Mouse (Mus musculus): ENCODE measurements at regions not wholly inside any gene's neighbourhood (a gene's known extent, or its start where the extent isn't known, plus 50 kb on each side); places are given as distances from the start of the nearest gene placed in this dataset.

DNA sequence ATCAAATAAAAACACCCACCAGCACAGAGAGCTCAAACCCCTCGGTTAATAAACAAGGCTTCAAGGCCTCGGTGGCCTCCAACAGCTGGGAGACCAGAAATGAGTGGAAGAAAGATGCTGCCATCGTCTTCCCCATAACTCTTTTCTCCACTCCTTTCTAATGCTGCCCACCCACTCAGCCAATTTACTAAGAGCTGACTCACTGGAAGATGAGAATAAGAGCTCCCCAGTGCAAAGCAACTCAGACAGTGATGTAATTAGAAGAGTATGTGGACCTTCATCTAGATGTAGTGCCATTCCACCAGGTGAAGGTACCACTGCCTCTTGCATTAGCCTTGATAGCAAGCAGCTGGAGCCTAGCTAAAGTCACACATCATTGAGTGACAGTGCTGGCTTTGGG is 301.1 kb downstream of the Prr30 start:
- Histone ChIP-seq H3K4me1 (ENCODE audit: control insufficient read depth, insufficient read depth, low read length) (peaks cover 4% of the 10 kb centered on the region), H3K4me3 (ENCODE audit: insufficient read depth, low read length) (no peak overlapping the region), H3K27ac (ENCODE audit: insufficient read depth, low read length) (no peak overlapping the region)
- no peak for TF ChIP-seq CTCF (IDR thresholded peaks at IDR 0.05; ENCODE audit: borderline replicate concordance, insufficient read depth, low read length)
- no peak for TF ChIP-seq POLR2A (IDR thresholded peaks at IDR 0.05; ENCODE audit: low read depth, low read length)

DNA sequence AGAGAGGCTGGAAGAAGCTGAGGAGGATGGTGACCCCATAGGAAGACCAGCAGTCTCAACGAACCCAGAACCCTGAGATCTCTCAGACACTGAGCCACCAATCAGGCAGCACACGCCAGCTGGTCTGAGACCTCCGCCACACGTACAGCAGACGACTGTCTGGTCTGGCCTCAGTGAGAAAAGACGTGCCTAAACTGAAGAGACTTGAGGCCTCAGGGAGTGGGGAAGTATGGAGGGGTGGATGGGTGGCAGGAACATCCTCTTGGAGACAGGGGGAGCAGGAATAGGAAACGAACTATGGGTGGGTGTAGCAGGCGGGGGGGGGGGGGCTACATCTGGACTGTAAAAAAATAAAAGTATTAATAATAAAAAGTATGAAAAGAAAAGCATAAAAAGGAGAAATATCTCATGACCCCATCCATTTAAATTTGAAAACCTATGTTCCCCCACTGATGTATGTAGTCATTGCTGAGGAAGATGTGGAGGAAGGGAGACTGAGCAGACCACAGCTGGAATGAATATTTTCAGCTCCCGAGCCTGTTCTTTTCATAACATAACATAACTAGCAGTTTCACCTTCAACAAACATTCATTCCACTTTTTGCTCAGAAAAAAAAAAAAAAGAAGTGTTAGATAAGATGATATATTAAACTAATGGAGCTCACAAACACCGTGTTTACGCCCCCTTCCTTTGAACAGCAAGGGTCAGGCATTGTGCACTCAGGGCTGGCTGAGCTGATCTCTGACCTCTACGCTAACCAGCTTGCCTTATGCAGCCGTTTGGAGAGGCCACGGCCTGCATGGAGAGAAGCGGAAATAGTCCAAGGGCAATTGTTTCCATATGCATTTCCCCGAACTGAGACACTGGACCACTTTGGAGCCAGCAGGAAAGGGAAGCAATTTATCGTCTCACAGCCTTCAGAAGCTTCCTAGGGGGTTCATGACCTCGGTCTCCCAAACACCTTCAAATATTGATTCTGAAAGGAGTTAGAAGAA is 310.7 kb downstream of the Prr30 start:
- Histone ChIP-seq H3K4me3 (ENCODE audit: insufficient read depth, low read length) (no peak overlapping the region), H3K27ac (ENCODE audit: insufficient read depth, low read length) (no peak overlapping the region), H3K4me1 (ENCODE audit: control insufficient read depth, insufficient read depth, low read length) (no peaks in the 10 kb centered on the region)
- TF ChIP-seq CTCF (IDR thresholded peaks at IDR 0.05; ENCODE audit: borderline replicate concordance, insufficient read depth, low read length) (no peak), POLR2A (IDR thresholded peaks at IDR 0.05; ENCODE audit: low read depth, low read length) (no peak)

DNA sequence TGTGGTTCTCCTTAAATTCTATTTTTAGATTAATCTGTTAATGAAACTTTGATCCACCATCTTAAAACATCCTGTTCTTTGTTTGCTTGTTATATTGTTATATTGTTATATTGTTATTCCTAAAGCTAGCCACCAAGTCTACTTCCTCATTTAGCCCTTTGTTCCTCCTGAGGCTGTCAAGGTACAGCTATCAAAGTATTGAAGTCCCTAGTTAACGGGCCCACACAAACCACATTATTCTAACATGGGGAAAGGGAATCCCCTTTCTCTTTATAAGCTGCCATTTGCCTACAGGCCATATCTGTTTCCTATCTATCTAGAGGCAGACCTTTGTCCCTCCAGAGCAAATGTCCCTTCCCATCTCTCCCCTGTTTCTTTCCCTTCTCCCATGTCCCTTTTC is 317.0 kb downstream of the Prr30 start:
- Histone ChIP-seq H3K27ac (ENCODE audit: insufficient read depth, low read length) (no peak overlapping the region), H3K4me1 (ENCODE audit: control insufficient read depth, insufficient read depth, low read length) (no peaks in the 10 kb centered on the region), H3K4me3 (ENCODE audit: insufficient read depth, low read length) (no peak overlapping the region)
- no peak for TF ChIP-seq CTCF (IDR thresholded peaks at IDR 0.05; ENCODE audit: borderline replicate concordance, insufficient read depth, low read length)
- no peak for TF ChIP-seq POLR2A (IDR thresholded peaks at IDR 0.05; ENCODE audit: low read depth, low read length)

DNA sequence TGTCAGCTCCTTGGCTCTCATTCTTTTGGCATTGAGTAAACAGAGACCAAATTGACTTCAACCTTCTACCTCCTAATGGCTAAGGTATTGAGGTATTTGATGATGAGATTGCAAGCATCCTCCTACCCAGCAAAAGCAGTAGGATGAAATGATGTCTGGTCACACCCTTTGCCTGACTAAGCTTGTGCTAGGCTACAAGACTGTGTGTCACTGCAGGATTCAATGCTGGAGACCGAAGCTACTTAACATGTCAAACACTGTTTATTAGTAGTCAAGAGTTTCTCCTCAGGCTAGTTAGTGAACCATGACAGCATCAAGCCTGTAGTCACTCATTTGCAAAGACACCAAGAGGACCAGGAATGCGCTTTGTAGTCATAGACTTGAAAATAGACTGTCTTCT is 320.0 kb downstream of the Prr30 start:
- Histone ChIP-seq H3K27ac (ENCODE audit: insufficient read depth, low read length) (no peak overlapping the region), H3K4me1 (ENCODE audit: control insufficient read depth, insufficient read depth, low read length) (no peaks in the 10 kb centered on the region), H3K4me3 (ENCODE audit: insufficient read depth, low read length) (no peak overlapping the region)
- TF ChIP-seq POLR2A (IDR thresholded peaks at IDR 0.05; ENCODE audit: low read depth, low read length) (no peak), CTCF (IDR thresholded peaks at IDR 0.05; ENCODE audit: borderline replicate concordance, insufficient read depth, low read length) (no peak)

DNA sequence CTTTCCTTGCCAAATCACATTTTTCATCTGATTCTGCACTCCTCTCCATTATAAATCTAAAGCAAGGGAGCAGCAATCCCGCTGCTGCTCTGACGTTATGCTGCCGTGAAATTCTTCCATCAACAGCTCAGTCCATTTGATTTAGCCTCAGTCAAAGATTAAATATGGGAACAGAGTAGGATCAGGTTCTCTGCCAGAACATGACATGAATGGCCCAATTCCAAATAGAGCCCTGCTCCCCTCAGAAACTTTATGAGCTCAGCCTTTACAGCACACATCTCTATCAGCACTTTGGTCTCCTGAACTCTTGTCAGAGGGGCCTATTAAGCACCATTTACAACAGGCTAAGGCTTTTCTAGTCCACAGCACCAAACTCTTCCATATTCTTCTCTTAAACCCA is 332.3 kb downstream of the Prr30 start:
- no peak for TF ChIP-seq CTCF (IDR thresholded peaks at IDR 0.05; ENCODE audit: borderline replicate concordance, insufficient read depth, low read length)
- no peak for TF ChIP-seq POLR2A (IDR thresholded peaks at IDR 0.05; ENCODE audit: low read depth, low read length)
- Histone ChIP-seq H3K4me1 (ENCODE audit: control insufficient read depth, insufficient read depth, low read length) (no peaks in the 10 kb centered on the region), H3K27ac (ENCODE audit: insufficient read depth, low read length) (no peak overlapping the region), H3K4me3 (ENCODE audit: insufficient read depth, low read length) (no peak overlapping the region)

DNA sequence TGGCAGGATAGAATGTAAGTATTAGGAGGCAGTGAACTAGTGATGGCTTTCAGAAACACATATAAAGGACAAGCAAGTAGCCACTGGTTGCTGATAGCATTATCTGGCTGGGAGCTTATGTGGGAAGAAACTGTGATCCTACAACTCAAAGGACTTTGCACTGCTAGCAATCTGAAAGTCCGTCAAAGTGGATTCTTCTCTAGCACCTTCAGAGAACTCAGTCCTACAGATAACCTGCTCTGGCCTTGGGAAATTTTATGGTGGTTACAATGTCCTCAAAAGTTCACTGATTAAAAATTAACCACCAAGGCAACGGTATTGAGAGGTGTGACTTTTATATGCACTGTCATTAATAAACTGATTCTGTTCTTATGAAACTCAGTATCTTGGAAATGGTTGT is 335.3 kb downstream of the Prr30 start:
- Histone ChIP-seq H3K4me3 (ENCODE audit: insufficient read depth, low read length) (no peak overlapping the region), H3K27ac (ENCODE audit: insufficient read depth, low read length) (no peak overlapping the region), H3K4me1 (ENCODE audit: control insufficient read depth, insufficient read depth, low read length) (no peaks in the 10 kb centered on the region)
- TF ChIP-seq POLR2A (IDR thresholded peaks at IDR 0.05; ENCODE audit: low read depth, low read length) (no peak), CTCF (IDR thresholded peaks at IDR 0.05; ENCODE audit: borderline replicate concordance, insufficient read depth, low read length) (no peak)

DNA sequence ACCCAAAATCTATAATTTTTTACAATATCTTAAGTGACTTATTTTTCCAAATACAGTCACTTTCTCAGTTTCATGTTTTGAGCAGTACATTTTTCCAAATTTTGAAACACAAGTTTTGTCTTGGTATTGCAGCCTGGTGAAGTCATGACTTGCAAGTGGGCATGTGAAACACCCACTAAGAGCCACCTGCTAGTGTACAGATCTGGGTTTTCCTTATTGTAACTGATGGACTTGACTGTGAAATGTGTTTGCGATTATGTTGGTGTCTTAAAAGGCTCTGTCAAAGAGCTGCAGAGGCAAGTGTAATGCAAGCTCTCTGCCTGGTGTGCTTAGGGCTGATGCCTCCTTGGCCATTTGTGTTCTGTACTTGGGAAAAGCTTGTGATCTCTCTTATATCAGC is 336.0 kb downstream of the Prr30 start:
- TF ChIP-seq POLR2A (IDR thresholded peaks at IDR 0.05; ENCODE audit: low read depth, low read length), result no peak
- no peak for TF ChIP-seq CTCF (IDR thresholded peaks at IDR 0.05; ENCODE audit: borderline replicate concordance, insufficient read depth, low read length)
- no peak overlapping the region for H3K4me3 ChIP-seq (ENCODE audit: insufficient read depth, low read length)
- H3K27ac ChIP-seq (ENCODE audit: insufficient read depth, low read length), result no peak overlapping the region
- no peaks in the 10 kb centered on the region for H3K4me1 ChIP-seq (ENCODE audit: control insufficient read depth, insufficient read depth, low read length)

DNA sequence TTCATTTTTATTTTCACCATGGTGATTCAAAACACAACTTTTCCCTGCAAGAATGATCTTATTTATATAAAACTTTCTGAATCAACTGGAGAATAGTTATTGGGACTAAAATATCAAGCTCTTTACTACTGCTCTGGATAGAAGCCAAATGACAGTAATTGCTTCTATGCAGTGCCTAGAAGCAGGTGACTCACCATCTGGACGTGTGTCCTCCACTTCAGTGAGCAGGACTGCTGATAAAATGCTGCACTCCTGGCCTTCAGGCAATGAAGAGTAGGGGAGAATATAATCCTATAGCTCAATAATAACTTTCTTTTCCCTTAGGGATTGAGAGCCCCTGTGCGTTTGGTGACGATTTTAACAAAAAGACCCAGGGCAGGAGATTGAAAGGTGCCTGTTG is 357.3 kb downstream of the Prr30 start:
- TF ChIP-seq CTCF (IDR thresholded peaks at IDR 0.05; ENCODE audit: borderline replicate concordance, insufficient read depth, low read length) (no peak), POLR2A (IDR thresholded peaks at IDR 0.05; ENCODE audit: low read depth, low read length) (no peak)

More for the DNA sequence above, 357.3 kb downstream of the Prr30 start:
- no peak overlapping the region for H3K4me3 ChIP-seq (ENCODE audit: insufficient read depth, low read length)
- H3K27ac ChIP-seq (ENCODE audit: insufficient read depth, low read length), result no peak overlapping the region
- H3K4me1 ChIP-seq (ENCODE audit: control insufficient read depth, insufficient read depth, low read length), result no peaks in the 10 kb centered on the region
